Mouse (Mus musculus) MEL (cell line): ENCODE results near the gene March10.

Experiments used
- E2F4 ChIP-seq: IDR thresholded peaks from 2 replicates; pipeline ENCODE4 v1.6.1; 2011; ENCODE audit warnings: low read depth, low read length, improper control_type of control experiment, borderline replicate concordance
- POLR2A ChIP-seq, 2 experiments: IDR thresholded peaks; 2 replicates each; pipeline ENCODE4 v1.6.1; 2011 to 2012; ENCODE audit warnings: low read length in 2 of 2, mild to moderate bottlenecking in 2 of 2, control low read depth in 1 of 2, improper control_type of control experiment in 1 of 2, low read depth in 1 of 2, moderate library complexity in 1 of 2; ENCODE audit not compliant: control insufficient read depth in 1 of 2, insufficient read depth in 1 of 2, poor library complexity in 1 of 2
- POLR2AphosphoS2 ChIP-seq: IDR thresholded peaks from 2 replicates; pipeline ENCODE4 v1.6.1; 2011; ENCODE audit warnings: low read length, improper control_type of control experiment
- RCOR1 ChIP-seq: IDR thresholded peaks from 2 replicates; pipeline ENCODE4 v1.6.1; 2012; ENCODE audit warnings: low read depth, mild to moderate bottlenecking, inconsistent platforms, low read length, improper control_type of control experiment
- TCF12 ChIP-seq: IDR thresholded peaks from 2 replicates; pipeline ENCODE4 v1.6.1; 2014; ENCODE audit warnings: low read depth, mild to moderate bottlenecking, inconsistent platforms, low read length, improper control_type of control experiment, moderate library complexity

DNA sequence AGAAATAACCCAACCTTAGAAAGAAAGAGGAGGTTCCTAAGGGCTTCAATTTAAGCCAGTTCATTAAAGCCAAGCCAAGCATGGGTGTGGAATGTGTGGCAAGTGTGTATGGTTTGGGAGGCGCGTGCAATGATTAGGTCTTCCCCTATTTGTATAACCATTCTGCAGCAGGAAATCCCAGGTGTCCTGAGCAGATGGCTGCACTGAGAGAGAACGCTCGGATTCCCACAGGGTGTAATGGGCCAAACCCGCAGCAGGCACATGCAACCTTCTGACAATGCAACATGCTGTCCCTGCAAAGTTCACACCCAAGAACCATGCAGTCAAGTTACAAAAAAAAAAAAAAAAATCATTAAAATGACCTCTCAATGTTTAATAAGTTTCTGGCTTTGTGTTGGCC, 10.8 kb downstream of the March10 start:
- no peak for TF ChIP-seq E2F4
- TF ChIP-seq RCOR1: no peak
- no peak for TF ChIP-seq POLR2AphosphoS2
- TF ChIP-seq TCF12: no peak
- no peak for TF ChIP-seq POLR2A (IDR thresholded peaks at IDR 0.05; ENCODE audit: control insufficient read depth in 1 of 2, insufficient read depth in 1 of 2, low read depth in 1 of 2, low read length in 2 of 2, poor library complexity in 1 of 2)
